Mouse (Mus musculus): ENCODE results near the gene Ece1.
A peak's percentile ranks its signal among the peaks of the same experiment; 100 is the strongest.
"Not testable (repeated sequence)": the region's sequence is repeated elsewhere in the genome, so short reads cannot be mapped to it uniquely, and the experiment has no call there.

Gene Ece1

DNA sequence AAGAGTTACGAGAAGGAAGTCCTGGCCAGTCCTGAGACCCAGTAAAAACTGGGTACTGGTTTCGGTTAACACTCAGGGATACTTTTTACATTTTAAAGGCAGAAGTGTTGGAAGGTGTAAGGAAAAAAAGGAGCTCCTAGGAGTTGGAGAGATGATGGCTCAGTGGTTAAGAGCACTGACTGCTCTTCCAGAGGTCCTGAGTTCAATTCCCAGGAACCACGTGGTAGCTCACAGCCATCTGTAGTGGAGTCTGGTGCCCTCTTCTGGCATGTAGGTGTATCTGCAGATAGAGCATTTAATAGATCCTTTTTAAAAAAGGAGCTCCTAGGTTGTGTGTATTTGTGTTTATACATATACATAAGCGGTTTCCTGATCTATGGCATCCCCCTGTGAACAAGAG, 83.3 kb downstream of the Ece1 start:
- DNase-seq = no peak

DNA sequence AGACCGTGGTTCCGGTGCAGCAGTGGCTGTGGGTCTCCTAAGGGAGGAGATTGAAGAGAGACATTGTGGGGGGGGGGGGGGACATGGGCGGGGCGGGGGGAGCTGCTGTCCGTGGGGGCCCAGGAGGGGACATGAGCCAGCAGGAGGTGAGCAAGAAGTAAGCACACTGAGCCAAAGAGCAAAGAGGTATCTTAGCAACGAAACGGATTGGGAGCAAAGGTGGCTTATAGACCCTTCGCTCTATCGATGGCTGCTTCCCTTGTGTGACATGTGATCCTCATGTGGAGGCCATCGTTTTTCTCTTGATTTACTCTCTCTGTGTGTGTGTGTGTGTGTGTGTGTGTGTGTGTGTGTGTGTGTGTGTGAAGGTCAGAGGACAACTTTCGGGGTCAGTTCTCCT, 84.4 kb downstream of the Ece1 start:
- DNase-seq = no peak

DNA sequence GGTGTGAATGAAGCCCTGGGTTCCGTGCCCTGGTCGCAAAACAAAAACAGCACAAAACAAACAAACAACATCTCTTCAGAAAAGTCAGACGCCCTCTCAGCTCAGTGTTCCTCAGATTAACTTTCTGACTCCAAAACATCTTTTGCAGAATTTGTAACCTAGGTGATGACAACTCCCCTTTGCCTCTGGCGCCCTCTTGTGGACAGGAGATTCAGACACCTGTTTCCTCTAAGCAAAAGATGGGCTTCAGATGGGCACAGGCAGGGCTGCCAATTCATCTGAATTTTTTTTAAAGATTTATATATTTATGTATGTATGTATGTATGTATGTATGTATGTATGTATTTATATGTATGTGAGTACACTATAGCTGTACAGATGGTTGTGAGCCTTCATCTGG, 90.8 kb downstream of the Ece1 start:
- peak; percentile 84 for DNase-seq

DNA sequence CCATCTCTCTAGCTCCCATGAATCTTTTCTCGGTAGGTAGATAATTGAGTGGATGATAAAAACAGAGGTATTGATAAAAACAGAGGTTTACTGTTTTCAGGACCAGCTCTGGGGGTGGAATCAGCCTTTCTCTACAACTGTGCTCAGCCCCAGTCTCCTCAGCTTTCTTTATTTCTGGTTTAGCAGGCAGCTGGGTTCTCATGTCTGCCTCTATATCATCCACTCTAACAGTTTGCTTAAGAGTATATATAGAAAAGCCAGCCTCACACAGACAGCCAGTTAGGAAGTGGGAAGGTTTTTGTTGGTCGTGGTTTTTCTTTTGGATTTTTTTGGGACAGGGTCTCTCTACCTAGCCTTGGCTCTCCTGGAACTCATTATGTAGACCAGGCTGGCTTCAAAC, 92.1 kb downstream of the Ece1 start:
- DNase-seq = no peak

DNA sequence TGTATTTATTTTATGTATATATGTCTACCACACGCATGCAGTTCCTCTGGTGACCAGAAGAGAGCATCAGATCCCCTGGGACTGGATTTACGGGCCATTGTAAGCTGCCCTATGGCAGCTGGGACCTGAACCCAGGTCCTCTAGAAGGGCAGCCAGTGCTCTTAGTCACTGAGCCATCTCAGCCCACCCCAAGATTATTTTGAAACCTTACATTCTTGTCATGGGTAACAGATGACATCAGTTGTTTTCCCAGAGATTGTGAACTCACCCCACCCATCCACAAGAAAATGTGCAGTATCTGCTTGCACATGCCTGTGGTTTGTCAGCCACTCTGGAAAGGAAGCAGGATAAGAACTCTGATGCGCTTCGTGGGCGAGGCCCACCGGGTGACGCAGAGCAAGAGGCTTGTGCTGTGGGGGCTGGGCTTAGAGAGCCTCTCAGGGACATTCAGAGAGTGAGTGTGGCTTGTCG, 92.9 kb downstream of the Ece1 start:
- no peak for DNase-seq

DNA sequence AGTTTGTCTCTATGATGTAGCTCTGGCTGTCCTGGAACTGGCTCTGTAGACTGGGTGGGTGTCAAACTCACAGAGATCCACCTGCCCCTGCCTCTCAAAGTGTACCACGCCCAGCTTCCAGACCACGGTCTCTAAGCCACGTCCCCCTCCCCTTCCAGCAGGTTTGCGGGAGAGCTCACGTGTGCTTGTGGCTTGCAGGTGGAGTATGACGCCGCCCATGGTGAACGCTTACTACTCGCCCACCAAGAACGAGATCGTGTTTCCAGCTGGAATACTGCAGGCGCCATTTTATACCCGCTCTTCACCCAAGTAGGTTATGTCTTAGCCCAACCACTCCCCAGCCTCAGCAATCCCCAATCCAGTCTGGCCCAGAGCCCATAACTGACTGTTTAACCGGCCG, 94.2 kb downstream of the Ece1 start:
- no peak for DNase-seq

DNA sequence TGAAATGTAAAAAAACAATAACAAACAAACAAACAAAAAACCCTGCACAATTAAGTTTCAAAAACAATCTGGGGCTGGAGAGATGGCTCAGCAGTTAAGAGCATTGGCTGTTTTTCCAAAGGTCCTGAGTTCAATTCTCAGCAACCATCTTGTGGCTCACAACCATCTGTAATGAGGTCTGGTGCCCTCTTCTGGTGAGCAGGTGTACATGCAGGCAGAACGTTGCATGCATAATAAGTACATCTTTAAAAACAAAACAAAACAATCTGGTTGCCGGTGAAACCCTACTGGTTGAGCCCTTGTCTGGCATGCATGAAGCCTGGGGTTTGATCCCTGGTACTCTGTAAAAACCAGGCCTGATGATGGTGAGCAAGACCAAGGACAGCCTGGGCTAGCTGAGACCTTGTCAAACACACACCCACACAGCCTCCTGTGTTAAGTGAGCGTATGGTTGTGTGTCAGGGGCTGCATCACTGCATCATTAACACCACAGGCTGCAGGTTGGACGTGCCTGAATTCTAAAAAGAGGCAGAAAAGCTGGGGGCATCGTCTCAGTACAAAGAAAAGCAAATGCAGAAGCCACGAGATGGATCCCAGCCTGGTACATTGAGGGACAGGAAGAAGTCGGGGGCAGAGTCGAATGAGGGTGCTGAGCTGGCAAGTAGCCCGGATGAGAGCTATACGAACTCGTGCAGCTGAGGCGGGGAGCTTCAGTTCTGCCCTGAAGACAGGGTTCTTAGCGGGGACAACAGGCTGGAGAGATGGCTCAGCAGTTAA, 98.0 kb downstream of the Ece1 start:
- no peak for DNase-seq

DNA sequence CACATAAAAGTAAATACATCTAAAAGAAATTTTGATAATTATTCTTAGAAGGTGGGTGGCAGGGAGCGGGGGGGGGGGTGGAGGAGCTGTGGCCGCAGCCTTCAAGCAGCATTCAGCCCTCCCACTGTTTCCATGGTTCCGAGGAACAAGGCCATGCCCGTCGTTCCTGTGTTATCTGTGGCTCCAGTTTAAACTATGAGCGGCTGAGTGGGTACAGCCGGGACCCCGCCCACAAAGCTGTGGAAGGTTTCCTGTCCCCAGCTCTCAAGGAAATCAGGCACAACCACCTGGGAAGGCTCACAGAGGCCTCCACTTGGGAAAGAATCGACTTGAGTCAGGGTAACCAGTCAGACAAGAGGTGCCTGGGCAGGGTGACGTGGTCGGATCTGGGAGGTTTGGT, 98.7 kb downstream of the Ece1 start:
- DNase-seq = no peak

DNA sequence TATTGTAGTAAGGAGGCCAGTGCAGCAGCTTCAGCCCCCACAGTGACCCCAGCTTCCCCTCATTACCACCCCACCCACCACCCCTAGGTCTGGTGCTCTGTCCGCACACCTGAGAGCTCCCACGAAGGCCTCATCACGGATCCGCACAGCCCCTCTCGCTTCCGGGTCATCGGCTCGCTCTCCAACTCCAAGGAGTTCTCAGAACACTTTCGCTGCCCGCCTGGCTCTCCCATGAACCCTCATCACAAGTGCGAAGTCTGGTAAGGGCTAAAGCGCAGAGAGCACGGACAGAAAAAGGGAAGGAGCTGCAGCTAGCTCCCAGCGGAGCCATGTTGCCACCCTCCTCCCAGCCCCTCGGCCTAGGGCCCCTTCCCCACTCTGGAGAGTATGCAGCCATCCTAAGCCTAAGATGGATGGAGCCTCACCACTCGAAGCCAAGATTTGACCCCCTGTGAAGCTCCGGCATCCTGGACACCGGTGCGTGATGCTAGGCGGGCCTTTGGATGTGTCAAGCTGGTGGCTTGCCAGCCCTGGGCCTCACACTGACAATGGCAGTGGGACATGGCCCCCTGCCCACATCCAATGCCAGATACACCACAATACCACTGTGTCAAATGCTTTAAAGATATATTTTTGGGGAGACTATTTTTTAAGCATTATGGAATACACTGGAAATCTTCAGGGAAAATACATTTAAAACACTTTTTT, 100.8 kb downstream of the Ece1 start:
- DNase-seq = no peak

DNA sequence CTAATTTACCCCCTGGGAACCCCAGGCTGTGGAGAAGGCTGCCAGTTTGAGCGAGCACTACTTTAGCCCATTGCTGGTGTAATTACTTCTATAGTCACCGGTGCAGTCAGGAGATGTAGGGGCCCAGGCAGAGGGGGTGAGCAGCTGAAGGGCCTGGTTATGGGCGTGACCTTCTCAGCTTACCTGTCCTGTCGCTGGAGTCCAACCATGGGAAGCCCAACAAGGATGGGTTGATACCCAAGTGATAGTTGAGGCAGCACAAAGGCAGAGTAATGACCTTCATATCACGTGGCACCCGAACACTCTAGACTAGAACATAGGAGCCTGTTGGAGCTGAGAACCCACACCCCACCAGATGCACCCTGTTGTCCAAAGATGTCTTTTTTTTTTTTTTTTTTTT, 101.4 kb downstream of the Ece1 start:
- no peak for DNase-seq

DNA sequence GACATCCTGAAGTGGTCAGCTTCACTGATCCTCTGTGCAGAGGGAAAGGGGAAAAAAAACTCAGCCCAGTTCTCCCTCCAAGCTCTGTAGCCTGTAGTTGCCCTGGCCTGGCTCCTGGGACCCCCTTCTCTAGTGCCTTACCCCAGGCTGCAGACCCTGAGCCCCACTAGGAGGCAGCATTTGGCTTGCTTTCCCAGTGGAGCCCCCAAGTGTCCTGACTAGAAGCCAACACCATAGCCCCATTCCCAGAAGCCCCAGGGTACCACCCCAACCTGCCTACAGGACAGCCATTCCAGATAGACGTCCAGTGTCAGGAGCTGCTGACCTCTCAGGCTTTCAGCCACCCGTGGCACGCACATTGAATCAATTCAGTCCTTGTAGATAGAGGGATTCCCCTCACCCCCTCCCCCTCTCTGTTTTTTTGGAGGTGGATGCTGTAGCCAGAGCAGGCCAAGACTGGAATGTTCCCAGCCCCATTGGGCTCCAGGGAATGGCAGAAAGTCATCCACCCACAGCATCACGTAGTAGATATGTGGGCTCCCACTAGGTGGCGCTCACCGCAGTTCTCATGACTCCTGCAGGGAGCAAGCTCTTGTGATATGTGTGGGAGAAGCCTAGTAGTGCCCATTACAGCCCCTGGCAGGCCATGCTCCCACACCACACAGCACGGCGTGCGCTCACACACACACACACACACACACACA, 102.0 kb downstream of the Ece1 start:
- peak; percentile 74 for DNase-seq

DNA sequence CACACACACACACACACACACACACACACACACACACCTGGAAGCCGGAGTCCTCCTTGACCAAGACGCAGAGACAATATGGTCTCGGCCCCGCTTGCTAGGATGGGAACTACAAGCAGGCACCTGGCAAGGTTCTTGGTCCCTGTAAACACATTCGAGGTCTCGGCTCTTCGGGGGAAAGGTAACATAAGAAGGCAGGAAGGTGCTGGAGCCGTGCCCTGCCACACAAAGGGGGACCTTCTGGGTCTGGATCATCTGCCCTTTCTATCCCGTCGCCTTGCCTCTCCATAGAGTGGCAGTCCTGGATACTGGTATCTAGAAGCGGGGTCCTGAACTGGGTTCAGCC, 102.5 kb downstream of the Ece1 start:
- DNase-seq = no peak

DNA sequence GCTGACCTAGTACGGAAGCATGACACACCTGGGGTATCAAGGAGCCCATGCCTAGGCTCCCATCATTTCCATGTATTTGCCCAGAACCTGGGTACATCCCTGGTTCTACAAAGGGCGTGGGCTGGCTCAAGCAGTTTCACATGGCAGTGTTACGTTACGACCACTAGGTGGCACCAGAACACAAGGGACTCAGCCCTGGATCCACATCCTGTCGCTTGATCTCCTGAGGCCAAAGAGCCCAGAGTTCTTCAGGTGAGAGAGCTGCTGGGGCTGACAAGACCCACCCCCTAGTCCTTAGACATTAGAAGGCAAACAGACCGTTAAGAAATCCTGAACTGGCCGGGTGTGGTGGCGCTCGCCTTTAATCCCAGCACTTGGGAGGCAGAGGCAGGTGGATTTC, 106.2 kb downstream of the Ece1 start:
- DNase-seq = peak; percentile 75

DNA sequence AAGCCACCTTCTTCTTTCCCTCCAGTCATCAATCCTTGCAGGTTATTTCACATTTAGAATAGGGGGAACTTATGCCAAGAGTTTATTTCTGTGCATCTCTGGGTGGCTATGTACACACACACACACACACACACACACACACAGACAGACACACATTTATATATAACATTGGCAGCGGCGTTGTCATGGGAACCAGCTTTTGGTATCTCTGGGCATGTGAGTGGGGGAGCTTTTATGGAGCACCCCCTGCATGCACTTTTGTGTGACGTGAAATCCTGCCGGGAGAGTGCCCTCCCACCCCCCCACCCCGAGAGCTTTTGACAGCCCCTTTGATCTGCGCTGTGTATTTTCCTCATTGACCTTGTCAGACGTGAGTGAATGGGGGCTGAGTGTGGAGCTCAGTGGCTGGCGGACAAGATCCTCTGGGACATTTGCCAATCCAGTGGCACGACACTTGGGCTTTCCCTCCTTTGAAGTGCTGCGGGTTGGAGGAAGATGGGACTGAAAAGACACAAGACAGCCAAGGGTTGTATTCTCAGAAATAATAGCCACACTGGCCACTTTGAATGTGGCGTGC, 108.7 kb downstream of the Ece1 start:
- not testable (repeated sequence) for DNase-seq

DNA sequence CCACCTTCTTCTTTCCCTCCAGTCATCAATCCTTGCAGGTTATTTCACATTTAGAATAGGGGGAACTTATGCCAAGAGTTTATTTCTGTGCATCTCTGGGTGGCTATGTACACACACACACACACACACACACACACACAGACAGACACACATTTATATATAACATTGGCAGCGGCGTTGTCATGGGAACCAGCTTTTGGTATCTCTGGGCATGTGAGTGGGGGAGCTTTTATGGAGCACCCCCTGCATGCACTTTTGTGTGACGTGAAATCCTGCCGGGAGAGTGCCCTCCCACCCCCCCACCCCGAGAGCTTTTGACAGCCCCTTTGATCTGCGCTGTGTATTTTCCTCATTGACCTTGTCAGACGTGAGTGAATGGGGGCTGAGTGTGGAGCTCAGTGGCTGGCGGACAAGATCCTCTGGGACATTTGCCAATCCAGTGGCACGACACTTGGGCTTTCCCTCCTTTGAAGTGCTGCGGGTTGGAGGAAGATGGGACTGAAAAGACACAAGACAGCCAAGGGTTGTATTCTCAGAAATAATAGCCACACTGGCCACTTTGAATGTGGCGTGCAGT, 112.9 kb downstream of the Ece1 start:
- DNase-seq = not testable (repeated sequence)

DNA sequence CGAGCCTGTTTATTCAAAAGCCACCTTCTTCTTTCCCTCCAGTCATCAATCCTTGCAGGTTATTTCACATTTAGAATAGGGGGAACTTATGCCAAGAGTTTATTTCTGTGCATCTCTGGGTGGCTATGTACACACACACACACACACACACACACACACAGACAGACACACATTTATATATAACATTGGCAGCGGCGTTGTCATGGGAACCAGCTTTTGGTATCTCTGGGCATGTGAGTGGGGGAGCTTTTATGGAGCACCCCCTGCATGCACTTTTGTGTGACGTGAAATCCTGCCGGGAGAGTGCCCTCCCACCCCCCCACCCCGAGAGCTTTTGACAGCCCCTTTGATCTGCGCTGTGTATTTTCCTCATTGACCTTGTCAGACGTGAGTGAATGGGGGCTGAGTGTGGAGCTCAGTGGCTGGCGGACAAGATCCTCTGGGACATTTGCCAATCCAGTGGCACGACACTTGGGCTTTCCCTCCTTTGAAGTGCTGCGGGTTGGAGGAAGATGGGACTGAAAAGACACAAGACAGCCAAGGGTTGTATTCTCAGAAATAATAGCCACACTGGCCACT, 117.1 kb downstream of the Ece1 start:
- not testable (repeated sequence) for DNase-seq

DNA sequence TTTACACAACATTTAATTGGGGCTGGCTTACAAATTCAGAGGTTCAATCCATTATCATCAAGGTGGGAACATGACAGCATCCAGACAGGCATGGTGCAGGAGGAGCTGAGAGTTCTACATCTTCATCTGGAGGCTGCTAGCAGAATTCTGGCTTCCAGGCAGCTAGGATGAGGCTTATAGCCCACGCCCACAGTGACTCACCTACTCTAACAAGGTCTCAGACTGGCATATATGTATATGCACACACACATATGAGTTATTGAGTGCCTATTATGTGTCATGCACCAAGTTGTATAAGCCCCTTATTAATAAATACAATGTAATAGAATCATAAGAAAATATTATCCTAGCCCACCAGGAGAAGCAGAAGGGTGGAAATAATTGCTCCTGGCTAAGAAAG, 120.8 kb downstream of the Ece1 start:
- DNase-seq = no peak

DNA sequence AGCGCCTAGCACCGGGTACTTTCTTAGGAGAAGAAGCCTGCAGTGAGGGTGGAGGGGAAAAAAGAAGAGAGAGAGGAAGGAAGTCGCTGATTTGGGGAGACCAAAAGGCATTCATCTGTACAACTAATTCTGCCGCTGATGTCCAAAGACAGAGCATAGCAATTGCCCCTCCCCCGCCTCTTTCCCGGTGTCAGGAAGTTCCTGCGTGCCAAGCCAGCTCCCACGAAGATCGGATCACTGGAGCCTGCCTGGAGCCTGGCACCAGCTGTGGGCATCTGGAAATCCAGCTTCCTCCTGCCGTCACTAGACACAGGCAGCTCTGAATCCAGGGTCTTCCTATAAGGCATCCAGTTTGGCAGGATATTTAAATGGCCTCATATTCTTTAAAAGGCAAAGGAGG, 122.2 kb downstream of the Ece1 start:
- no peak for DNase-seq

DNA sequence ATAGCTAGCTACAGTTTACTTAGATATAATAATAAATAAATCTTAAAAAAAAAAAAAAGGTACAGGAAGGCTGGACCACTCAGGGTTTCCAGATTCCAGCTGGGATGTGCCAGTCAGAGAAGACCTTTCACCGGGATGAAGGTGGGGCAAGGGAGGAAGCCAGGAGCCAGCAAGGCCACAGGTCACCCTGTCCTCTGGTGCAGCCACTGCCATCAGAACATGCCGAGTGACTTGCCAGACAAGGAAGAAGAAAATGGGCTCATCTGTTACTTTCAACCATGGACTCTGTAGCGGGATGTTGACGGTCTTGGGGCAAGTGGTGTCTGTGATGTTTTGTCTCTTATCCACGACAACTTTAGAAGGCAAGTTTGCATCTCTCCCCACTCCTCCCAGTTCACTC, 122.7 kb downstream of the Ece1 start:
- no peak for DNase-seq

DNA sequence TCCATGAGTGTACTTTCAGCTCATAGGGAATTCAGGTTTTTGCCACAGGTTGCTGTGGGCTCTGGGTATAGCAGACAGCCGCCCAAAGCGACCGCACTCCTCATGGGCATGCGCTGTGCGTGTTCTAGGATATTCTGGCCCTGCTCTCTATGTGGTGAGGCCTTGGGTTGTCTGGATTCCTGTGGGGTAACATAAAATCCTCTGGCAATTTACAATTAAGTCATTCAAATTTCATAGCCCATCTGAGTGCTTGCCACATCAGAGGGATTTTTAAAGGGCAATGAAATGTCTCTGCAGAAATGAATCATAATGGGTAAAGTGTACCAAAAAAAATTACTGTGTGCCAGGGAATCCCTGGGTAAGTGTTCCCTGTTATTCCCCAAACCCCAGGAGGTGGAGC, 127.4 kb downstream of the Ece1 start:
- DNase-seq = no peak

DNA sequence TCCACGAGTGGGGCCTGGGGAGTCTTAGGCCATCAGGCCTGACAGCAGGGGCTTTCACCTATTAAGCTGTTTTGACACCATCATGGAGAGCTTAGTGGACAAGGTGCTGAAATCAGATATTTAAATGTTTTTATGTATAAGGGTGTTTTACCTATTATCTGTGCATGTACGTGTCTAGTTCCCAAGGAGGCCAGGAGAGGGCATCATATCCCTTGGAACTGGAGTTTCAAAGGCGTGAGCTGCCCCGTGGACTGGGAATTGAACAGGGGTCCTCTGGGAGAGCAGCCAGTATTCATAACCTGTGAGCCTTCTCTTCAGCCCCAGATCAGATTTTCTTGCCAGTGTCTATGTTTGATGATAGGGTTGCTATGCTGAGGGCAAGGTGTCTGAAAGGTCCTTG, 128.4 kb downstream of the Ece1 start:
- no peak for DNase-seq

DNA sequence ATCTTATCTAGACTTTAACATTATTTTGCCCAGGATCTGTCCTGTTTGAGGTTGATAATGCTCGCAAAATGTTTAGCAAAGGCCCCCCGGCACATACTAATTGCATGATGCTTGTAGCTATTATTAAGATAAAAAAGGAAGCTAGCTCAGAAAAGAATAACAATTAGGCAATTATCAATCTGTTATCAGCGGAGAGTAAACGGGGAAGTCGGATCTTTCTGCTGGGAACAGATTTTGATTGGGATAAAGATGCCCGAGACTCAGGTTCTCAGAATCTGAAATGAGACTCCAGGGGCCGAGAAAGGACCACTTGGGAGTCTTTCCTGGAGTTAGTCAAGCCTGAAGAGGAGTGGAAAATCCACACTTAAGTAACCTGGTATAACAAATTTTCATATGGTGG, 129.2 kb downstream of the Ece1 start:
- no peak for DNase-seq

DNA sequence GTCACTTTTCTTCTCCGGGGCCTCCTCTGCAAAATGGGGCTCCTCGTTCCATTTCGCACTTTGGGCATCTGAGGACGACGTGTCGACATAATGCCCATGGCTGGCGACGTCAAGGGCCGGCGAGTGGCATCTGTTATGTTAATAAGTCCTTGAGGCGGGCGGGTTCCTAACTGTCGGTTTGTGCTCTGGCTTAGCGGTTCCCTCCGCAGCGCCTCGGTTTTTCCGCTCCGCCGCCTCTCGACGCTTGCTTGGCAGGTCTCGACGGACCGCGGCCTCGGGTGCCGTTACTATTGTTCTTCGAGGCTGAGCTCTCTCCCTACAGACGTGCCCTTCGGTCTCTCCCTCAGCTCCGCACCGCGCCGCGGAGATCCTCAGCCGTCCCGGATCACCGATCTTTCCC, 130.9 kb downstream of the Ece1 start, which contains the start of gene Eif4g3:
Gene Eif4g3 (plus strand): TSS at position 133 of the 400 bp plus-strand sequence.
- DNase-seq = no peak
